In the genomic region with DNA sequence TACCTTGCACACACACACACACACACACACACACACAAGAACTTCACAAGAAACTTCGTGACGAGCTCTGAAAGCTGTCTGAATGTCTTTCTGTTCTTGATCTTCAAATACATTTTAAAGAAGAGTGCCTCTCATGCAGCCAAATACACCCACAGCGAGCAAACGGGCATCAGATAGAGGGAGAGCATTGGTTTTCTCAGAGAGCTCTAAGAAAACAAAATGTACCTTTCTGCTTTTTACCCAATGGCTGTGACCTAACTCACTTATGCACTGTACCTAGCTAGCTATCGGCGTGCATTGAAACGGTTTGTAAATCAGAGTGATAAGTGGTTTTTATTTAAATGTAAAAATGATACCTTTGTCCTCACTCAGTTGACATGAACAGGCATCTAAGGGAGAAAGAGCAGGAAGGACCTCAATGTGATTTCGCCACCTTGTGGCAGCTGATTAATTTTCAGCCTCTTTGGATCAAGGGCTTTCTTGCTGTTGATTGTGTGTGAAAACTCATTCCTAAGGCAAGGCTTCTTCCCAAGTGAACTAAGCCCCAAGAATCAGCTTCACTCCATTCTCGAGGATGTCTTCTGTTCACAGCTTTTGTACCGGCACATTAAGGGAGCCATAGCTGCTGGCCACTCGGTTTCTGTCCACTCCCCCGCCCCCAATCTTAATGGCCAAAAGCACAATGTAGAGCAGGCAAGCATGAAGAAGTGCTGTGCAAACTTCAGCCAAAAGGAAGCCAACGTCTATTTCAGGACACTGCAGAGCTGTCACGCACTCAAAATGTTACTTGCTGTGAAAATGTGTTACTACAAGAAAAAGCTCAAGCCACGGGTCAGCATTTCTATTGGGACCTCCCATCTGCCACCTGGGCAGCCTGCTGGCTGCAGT, we compare ENCODE assay signal across 8 mouse cellular contexts.
DNase-seq lines count a peak whose midpoint lies in the region; ATAC-seq lines count a peak whose summit lies in the region.

No protein-coding gene starts in this region.

- 40% methylated on average over 15 of the region's 15 CpGs for WGBS in heart, embryonic 12.5 days
- 42% methylated on average over 15 of the region's 15 CpGs for WGBS in heart, embryonic 10.5 days
- 31% methylated on average over 15 of the region's 15 CpGs for WGBS in kidney, embryonic 16.5 days
- 53% methylated on average over 15 of the region's 15 CpGs for WGBS in limb, embryonic 11.5 days
- 39% methylated on average over 15 of the region's 15 CpGs for WGBS in neural tube, embryonic 11.5 days

- H3K36me3 ChIP-seq in heart, embryonic 12.5 days: no peaks in the 10 kb centered on the region
- H3K36me3 ChIP-seq in heart, embryonic 10.5 days: no peaks in the 10 kb centered on the region
- H3K36me3 ChIP-seq in kidney, embryonic 16.5 days (ENCODE audit: insufficient read depth, low read length): no peaks in the 10 kb centered on the region
- H3K36me3 ChIP-seq in limb, embryonic 11.5 days (ENCODE audit: control insufficient read depth, insufficient read depth, low read length): no peaks in the 10 kb centered on the region
- no peaks in the 10 kb centered on the region for H3K36me3 ChIP-seq in neural tube, embryonic 11.5 days (ENCODE audit: control insufficient read depth, insufficient read depth, low read length)

- peak; percentile 17 to 66 for DNase-seq in heart, adult 18-20 months
- DNase-seq in cerebellum, postnatal 4 days (ENCODE audit: low spot score in 2 of 2): peak; percentile 38 to 72
- peak; percentile 78 for DNase-seq in heart, embryonic 10.5 days (ENCODE audit: low spot score)
- DNase-seq in limb, embryonic 11.5 days (ENCODE audit: low spot score): peak; percentile 68
- peak; percentile 76 for DNase-seq in neural tube, embryonic 11.5 days (ENCODE audit: low spot score)
- no peak for DNase-seq in thymus, postnatal 36 days

- no peak overlapping the region for H3K9ac ChIP-seq in heart, embryonic 12.5 days
- no peak overlapping the region for H3K9ac ChIP-seq in kidney, embryonic 16.5 days (replicated peaks; ENCODE audit: low read length)
- no peak overlapping the region for H3K9ac ChIP-seq in limb, embryonic 11.5 days (ENCODE audit: low read length)
- H3K9ac ChIP-seq in neural tube, embryonic 11.5 days (ENCODE audit: low read length): no peak overlapping the region

- H3K4me2 ChIP-seq in heart, embryonic 12.5 days: no peak overlapping the region
- H3K4me2 ChIP-seq in kidney, embryonic 16.5 days (replicated peaks; ENCODE audit: low read depth, low read length): peak overlapping the region; percentile 43
- H3K4me2 ChIP-seq in limb, embryonic 11.5 days (ENCODE audit: low read depth, severe bottlenecking): no peak overlapping the region
- no peak overlapping the region for H3K4me2 ChIP-seq in neural tube, embryonic 11.5 days (ENCODE audit: low read depth)

- H3K4me1 ChIP-seq in heart, embryonic 12.5 days (replicated peaks): 0 out of 2 replicates have a peak, but pooled peaks cover 3% of the 10 kb centered on the region
- 0 out of 2 replicates have a peak, but pooled peaks cover 2% of the 10 kb centered on the region for H3K4me1 ChIP-seq in heart, embryonic 10.5 days
- H3K4me1 ChIP-seq in kidney, embryonic 16.5 days (ENCODE audit: insufficient read depth, low read length): no peaks in the 10 kb centered on the region
- H3K4me1 ChIP-seq in limb, embryonic 11.5 days (ENCODE audit: control insufficient read depth, insufficient read depth, low read length): no peaks in the 10 kb centered on the region
- no peaks in the 10 kb centered on the region for H3K4me1 ChIP-seq in neural tube, embryonic 11.5 days (ENCODE audit: control insufficient read depth, insufficient read depth, low read length)

- no peak for ATAC-seq in heart, embryonic 12.5 days (ENCODE audit: insufficient number of reproducible peaks, low FRiP score)
- peak; percentile 61; the same call in 1 of the 2 replicates for ATAC-seq in kidney, embryonic 16.5 days (ENCODE audit: low FRiP score, low TSS enrichment)
- no peak for ATAC-seq in limb, embryonic 11.5 days (ENCODE audit: insufficient number of reproducible peaks, low FRiP score, low TSS enrichment, low read depth)
- peak; percentile 82 for ATAC-seq in neural tube, embryonic 11.5 days (ENCODE audit: insufficient read depth, low FRiP score, low TSS enrichment)

- H3K4me3 ChIP-seq in heart, embryonic 12.5 days: no peak overlapping the region
- no peak overlapping the region for H3K4me3 ChIP-seq in heart, embryonic 10.5 days
- 0 out of 2 replicates have a peak overlapping the region, but pooled peaks have one; percentile 18 for H3K4me3 ChIP-seq in kidney, embryonic 16.5 days (ENCODE audit: low read length)
- H3K4me3 ChIP-seq in limb, embryonic 11.5 days (ENCODE audit: low read depth, low read length): no peak overlapping the region
- H3K4me3 ChIP-seq in neural tube, embryonic 11.5 days (ENCODE audit: low read depth, low read length): no peak overlapping the region

- no peaks in the 10 kb centered on the region for H3K27me3 ChIP-seq in heart, embryonic 12.5 days (replicated peaks)
- H3K27me3 ChIP-seq in heart, embryonic 10.5 days (ENCODE audit: insufficient read depth, poor library complexity, severe bottlenecking): no peaks in the 10 kb centered on the region
- no peaks in the 10 kb centered on the region for H3K27me3 ChIP-seq in kidney, embryonic 16.5 days (ENCODE audit: insufficient read depth, low read length)
- H3K27me3 ChIP-seq in limb, embryonic 11.5 days (ENCODE audit: control insufficient read depth, insufficient read depth, low read length): no peaks in the 10 kb centered on the region
- no peaks in the 10 kb centered on the region for H3K27me3 ChIP-seq in neural tube, embryonic 11.5 days (ENCODE audit: control insufficient read depth, insufficient read depth, low read length)

- no peak overlapping the region for H3K27ac ChIP-seq in heart, embryonic 12.5 days (ENCODE audit: poor library complexity, severe bottlenecking)
- no peak overlapping the region for H3K27ac ChIP-seq in heart, embryonic 10.5 days
- H3K27ac ChIP-seq in kidney, embryonic 16.5 days (ENCODE audit: low read length): no peak overlapping the region
- no peak overlapping the region for H3K27ac ChIP-seq in limb, embryonic 11.5 days (replicated peaks; ENCODE audit: low read depth, low read length)
- no peak overlapping the region for H3K27ac ChIP-seq in neural tube, embryonic 11.5 days (ENCODE audit: low read depth, low read length)

- no peaks in the 10 kb centered on the region for H3K9me3 ChIP-seq in heart, embryonic 12.5 days (replicated peaks)
- H3K9me3 ChIP-seq in heart, embryonic 10.5 days: no peaks in the 10 kb centered on the region
- no peaks in the 10 kb centered on the region for H3K9me3 ChIP-seq in kidney, embryonic 16.5 days (ENCODE audit: low read length)
- H3K9me3 ChIP-seq in limb, embryonic 11.5 days (ENCODE audit: control insufficient read depth, low read length): no peaks in the 10 kb centered on the region
- H3K9me3 ChIP-seq in neural tube, embryonic 11.5 days (ENCODE audit: control insufficient read depth, low read length): no peaks in the 10 kb centered on the region

Comparison
In these comparisons a context has a peak if more than half of its experiments do, and no peak if none do; other contexts are left out.
1. DNase-seq: peak in heart, adult 18-20 months (2 of 2), cerebellum, postnatal 4 days (2 of 2), heart, embryonic 10.5 days (single experiment), limb, embryonic 11.5 days (single experiment) and neural tube, embryonic 11.5 days (single experiment); none in thymus, postnatal 36 days (0 of 2).
2. ATAC-seq: peak in kidney, embryonic 16.5 days (single experiment) and neural tube, embryonic 11.5 days (single experiment); none in heart, embryonic 12.5 days (single experiment) and limb, embryonic 11.5 days (single experiment).